In the genomic region with DNA sequence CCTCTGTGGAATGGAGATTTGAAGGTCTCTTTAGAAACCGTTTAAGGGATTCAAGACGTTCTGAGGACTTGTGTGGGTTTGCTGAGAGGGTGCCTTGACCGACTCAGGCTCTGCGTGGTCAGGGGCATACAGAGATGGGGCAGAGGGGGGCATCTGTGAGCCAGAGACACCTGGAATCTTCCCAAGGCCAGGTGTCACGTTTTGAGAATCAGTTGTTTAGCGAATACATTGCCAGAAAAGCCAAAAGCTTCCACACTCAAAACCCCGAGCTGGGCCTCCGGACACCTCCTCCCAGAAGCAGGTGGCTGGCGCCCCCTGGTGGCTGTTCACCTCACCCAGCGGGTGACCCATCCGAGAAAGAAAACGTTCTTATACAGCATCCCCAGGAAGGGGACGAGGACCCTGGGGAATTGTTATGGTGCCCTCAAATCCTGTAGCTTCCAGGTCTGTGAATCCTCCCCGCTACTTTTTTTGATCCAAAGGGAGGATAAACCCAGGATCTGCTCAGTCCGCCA, we compare ENCODE assay signal across 8 mouse cellular contexts. TPM values are rescaled to one million over a fixed set of nuclear protein-coding genes. Genes with fewer than 3 reads are reported as not detected.
DNase-seq lines count a peak whose midpoint lies in the region; ATAC-seq and TF ChIP-seq lines count a peak whose summit lies in the region.

No protein-coding gene starts in this region.

- no peak overlapping the region; the same call in 1 of the 2 replicates for H3K9ac ChIP-seq in lung, embryonic 14.5 days

- no peak overlapping the region for H3K4me3 ChIP-seq in cortical plate, adult 2 months (ENCODE audit: insufficient read depth, low read length)
- H3K4me3 ChIP-seq in heart, embryonic 10.5 days: peak overlapping the region; percentile 12; the same call in 1 of the 2 replicates
- H3K4me3 ChIP-seq in lung, embryonic 14.5 days (ENCODE audit: low read depth, low read length): no peak overlapping the region

- no peak overlapping the region for H3K27ac ChIP-seq in cortical plate, adult 2 months (ENCODE audit: insufficient read depth, low read length)
- peak overlapping the region; percentile 25; the same call in 1 of the 2 replicates for H3K27ac ChIP-seq in heart, embryonic 10.5 days
- no peak overlapping the region for H3K27ac ChIP-seq in lung, embryonic 14.5 days (ENCODE audit: low read depth)

- H3K4me2 ChIP-seq in lung, embryonic 14.5 days: peak overlapping the region; percentile 21; the same call in 1 of the 2 replicates

- no peak for TF ChIP-seq POLR2A in cortical plate, adult 2 months (IDR thresholded peaks at IDR 0.05; ENCODE audit: extremely low read depth, insufficient read depth, low read length)

- peak; percentile 44 for ATAC-seq in CD4-positive, CD25-positive, alpha-beta regulatory T cell, adult 4 months
- ATAC-seq in lung, embryonic 14.5 days (ENCODE audit: insufficient read depth): 0 out of 2 replicates have a peak, but pooled peaks have one; percentile 36

- WGBS in heart, embryonic 10.5 days: 14% methylated on average over 15 of the region's 15 CpGs
- WGBS in lung, embryonic 14.5 days: 13% methylated on average over 15 of the region's 15 CpGs

- H3K27me3 ChIP-seq in heart, embryonic 10.5 days (ENCODE audit: insufficient read depth, poor library complexity, severe bottlenecking): peaks cover 27% of the 10 kb centered on the region
- no peaks in the 10 kb centered on the region for H3K27me3 ChIP-seq in lung, embryonic 14.5 days (ENCODE audit: insufficient read depth, low read length)

- H3K36me3 ChIP-seq in heart, embryonic 10.5 days: no peaks in the 10 kb centered on the region
- H3K36me3 ChIP-seq in lung, embryonic 14.5 days (ENCODE audit: insufficient read depth): no peaks in the 10 kb centered on the region

- no peaks in the 10 kb centered on the region for H3K4me1 ChIP-seq in cortical plate, adult 2 months (ENCODE audit: control insufficient read depth, insufficient read depth, low read length)
- H3K4me1 ChIP-seq in heart, embryonic 10.5 days: peaks cover 22% of the 10 kb centered on the region; the same call in 1 of the 2 replicates
- H3K4me1 ChIP-seq in lung, embryonic 14.5 days (ENCODE audit: insufficient read depth): no peaks in the 10 kb centered on the region

- peak; percentile 83 for DNase-seq in adipocyte (ENCODE audit: low spot score)
- DNase-seq in heart, embryonic 10.5 days (ENCODE audit: low spot score): peak; percentile 84
- peak; percentile 72 for DNase-seq in kidney, postnatal 14 days
- DNase-seq in lung, embryonic 14.5 days: peak; percentile 93
- peak; percentile 79 for DNase-seq in ovary, postnatal 36 days (ENCODE audit: low spot score)
- DNase-seq in urinary bladder, postnatal 14 days (ENCODE audit: low spot score): peak; percentile 76

- peak; percentile 63 for TF ChIP-seq CTCF in cortical plate, adult 2 months (IDR thresholded peaks at IDR 0.05; ENCODE audit: extremely low read depth, insufficient read depth, low read length)
- peak; percentile 95 for TF ChIP-seq CTCF in lung, embryonic 14.5 days (IDR thresholded peaks at IDR 0.05; ENCODE audit: low read depth)

- H3K9me3 ChIP-seq in heart, embryonic 10.5 days: no peaks in the 10 kb centered on the region
- no peaks in the 10 kb centered on the region for H3K9me3 ChIP-seq in lung, embryonic 14.5 days (ENCODE audit: low read depth, low read length)

RNA-seq across cellular contexts. Expression of gene Tmem119, which starts 15.4 kb away (rescaled TPM):
- polyA plus RNA-seq in CD4-positive, CD25-positive, alpha-beta regulatory T cell, adult 4 months (2017; shearing (Covaris generic)): not detected
- polyA plus RNA-seq in cortical plate, adult 2 months (2012; rRNA removed): 25.4 and 26.0 TPM in 2 replicates
- polyA plus RNA-seq in heart, embryonic 10.5 days (2016; fragmentation: Nextera tagmentation; extraction: Ambion mirVana): 13.5 and 42.1 TPM in 2 replicates
- 23.0 and 23.6 TPM in 2 replicates for polyA plus RNA-seq in lung, embryonic 14.5 days (2014; fragmentation: Nextera tagmentation; extraction: Ambion mirVana)

RNA-seq across cellular contexts. Expression of gene Selplg, which starts 16.7 kb away (rescaled TPM):
- polyA plus RNA-seq in CD4-positive, CD25-positive, alpha-beta regulatory T cell, adult 4 months (2017; shearing (Covaris generic)): 100 to 1,000 TPM; 473 to 498 TPM
- 43.5 TPM in 2 replicates for polyA plus RNA-seq in cortical plate, adult 2 months (2012; rRNA removed)
- polyA plus RNA-seq in heart, embryonic 10.5 days (2016; fragmentation: Nextera tagmentation; extraction: Ambion mirVana): 0.64 and 1.3 TPM in 2 replicates
- polyA plus RNA-seq in lung, embryonic 14.5 days (2014; fragmentation: Nextera tagmentation; extraction: Ambion mirVana): 2.9 and 3.4 TPM in 2 replicates

RNA-seq across cellular contexts. Expression of gene Iscu, which starts 43.1 kb away (rescaled TPM):
- 10 to 100 TPM in 1 of 2 experiments, 1 to 10 TPM in 1; 7.1 to 10.8 TPM for polyA plus RNA-seq in CD4-positive, CD25-positive, alpha-beta regulatory T cell, adult 4 months (2017; shearing (Covaris generic))
- 190 and 196 TPM in 2 replicates for polyA plus RNA-seq in cortical plate, adult 2 months (2012; rRNA removed)
- 98.7 and 105 TPM in 2 replicates for polyA plus RNA-seq in heart, embryonic 10.5 days (2016; fragmentation: Nextera tagmentation; extraction: Ambion mirVana)
- polyA plus RNA-seq in lung, embryonic 14.5 days (2014; fragmentation: Nextera tagmentation; extraction: Ambion mirVana): 112 and 116 TPM in 2 replicates

RNA-seq across cellular contexts. Expression of gene Sart3, which starts 43.4 kb away (rescaled TPM):
- 10 to 100 TPM; 13.6 to 15.4 TPM for polyA plus RNA-seq in CD4-positive, CD25-positive, alpha-beta regulatory T cell, adult 4 months (2017; shearing (Covaris generic))
- polyA plus RNA-seq in cortical plate, adult 2 months (2012; rRNA removed): 33.2 and 39.0 TPM in 2 replicates
- 46.0 and 63.9 TPM in 2 replicates for polyA plus RNA-seq in heart, embryonic 10.5 days (2016; fragmentation: Nextera tagmentation; extraction: Ambion mirVana)
- 53.8 and 63.1 TPM in 2 replicates for polyA plus RNA-seq in lung, embryonic 14.5 days (2014; fragmentation: Nextera tagmentation; extraction: Ambion mirVana)

Comparison
In these comparisons a context has a peak if more than half of its experiments do, and no peak if none do; other contexts are left out.
1. RNA of gene Tmem119, which starts 15.4 kb away (polyA plus RNA-seq): 13.5 to 42.1 TPM in heart, embryonic 10.5 days, 25.4 to 26.0 TPM in cortical plate, adult 2 months and 23.0 to 23.6 TPM in lung, embryonic 14.5 days; not detected in CD4-positive, CD25-positive, alpha-beta regulatory T cell, adult 4 months; every median in the first group is over 10 times any median in the second.
2. RNA of gene Selplg, which starts 16.7 kb away (polyA plus RNA-seq): 473 to 498 TPM in CD4-positive, CD25-positive, alpha-beta regulatory T cell, adult 4 months; 43.5 TPM in cortical plate, adult 2 months, 2.9 to 3.4 TPM in lung, embryonic 14.5 days and 0.64 to 1.3 TPM in heart, embryonic 10.5 days; every median in the first group is over 10 times any median in the second.
3. Peak in every context shown above with its lines, with median percentiles within 50 percentile points of each other: DNase-seq.